Mouse (Mus musculus) liver, adult 10 weeks (tissue): ENCODE measurements around the gene Olfr821. TPM values are rescaled to one million over a fixed set of nuclear protein-coding genes. Genes with fewer than 3 reads are reported as not detected.

Experiments
- polyA plus RNA-seq: library from polyadenylated mRNA; stranded (reverse); fragments of 350-450 nt; fragmentation: Illumina TruSeq; extraction: RNeasy Lipid Tissue Mini Kit (QIAGEN cat#74804); gene quantifications from one replicate; pipeline ENCODE4 v1.2.3, GENCODE M21; 2014; ENCODE audit warnings: low read depth, low replicate concordance

Gene Olfr821
- not detected for polyA plus RNA-seq

DNA sequence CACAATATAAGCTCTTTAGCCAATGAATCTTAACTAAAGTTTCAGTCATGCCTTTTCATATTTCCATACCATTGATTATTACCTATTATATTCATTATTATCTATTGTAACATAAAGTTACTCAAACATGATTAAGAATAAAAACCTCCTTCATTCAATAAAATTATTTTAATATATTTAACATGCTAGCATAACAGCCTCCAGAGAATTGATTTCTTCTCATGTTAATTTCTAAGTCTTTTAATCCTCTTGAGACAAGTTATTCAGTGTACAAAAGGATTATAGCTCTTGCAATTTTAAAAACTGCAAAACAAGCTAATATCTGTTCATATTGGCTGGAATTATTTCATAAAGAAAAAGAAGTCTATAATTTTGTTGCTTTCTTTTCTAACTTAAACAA, at the start of gene Olfr821:
Gene Olfr821 (plus strand): TSS at position 301 of the 400 bp plus-strand sequence.

DNA sequence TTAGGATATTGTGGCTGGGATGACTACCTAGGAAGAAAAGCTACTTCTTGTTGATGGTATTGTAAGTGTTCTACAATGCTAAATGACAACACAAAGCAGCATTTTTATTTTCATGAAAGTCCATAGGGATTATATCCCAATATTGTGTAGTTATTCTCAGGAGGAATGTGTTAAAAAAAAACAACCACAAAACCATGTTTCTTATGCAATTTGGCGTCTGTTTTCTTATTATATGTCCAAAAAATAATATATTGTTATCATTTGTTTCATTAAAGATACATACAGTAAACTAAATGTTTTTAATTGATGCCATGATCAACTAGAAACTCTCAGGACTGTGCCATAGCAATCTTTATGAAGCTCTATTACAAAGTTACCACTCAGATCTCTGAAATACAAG, 45.2 kb upstream of the Olfr821 start, which contains the start of gene Gm10310:
Gene Gm10310 (minus strand): TSS at position 101 of the 400 bp plus-strand sequence.

DNA sequence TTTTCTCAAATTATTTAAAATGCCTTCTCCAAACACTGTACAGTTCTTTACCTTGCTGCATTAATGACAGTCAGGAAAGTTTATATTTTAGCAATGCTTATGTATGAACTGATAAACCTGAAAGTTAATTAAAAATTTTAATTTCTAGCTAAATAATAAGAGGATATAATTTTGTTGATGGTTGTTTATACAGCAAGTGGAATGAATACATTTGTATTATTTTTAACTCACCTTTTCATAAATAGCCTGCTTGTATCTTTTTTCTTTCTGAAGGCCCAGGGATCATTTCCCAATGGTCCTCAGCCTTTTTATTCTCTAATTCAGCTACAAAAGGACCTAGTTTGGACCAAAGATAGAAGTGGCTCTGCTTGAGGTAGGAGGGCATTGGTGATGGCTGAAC, 17.8 kb upstream of the Olfr821 start, which contains the start of gene Olfr820:
Gene Olfr820 (plus strand): TSS at position 301 of the 400 bp plus-strand sequence.

DNA sequence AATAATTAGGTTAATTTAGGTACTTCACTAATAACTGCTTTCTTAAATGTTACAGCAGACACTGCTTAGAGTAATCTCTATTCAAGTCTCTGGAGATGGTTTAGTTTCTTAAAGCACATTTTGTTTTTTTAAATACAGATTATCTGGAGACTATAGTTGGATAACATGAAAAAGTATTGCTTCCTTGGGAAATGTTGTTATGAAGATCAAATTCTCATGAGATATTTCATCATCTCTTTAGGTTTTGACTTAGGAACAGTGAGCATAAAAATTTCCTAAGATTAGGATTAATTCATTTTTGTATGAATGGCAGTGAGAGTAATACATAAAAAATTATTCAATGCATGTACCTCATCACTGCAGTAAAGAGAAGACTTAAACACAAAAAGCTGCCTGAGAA, 40.8 kb downstream of the Olfr821 start, which contains the start of gene Olfr822:
Gene Olfr822 (plus strand): TSS at position 301 of the 400 bp plus-strand sequence.

Other genes with a start within 250 kb of the Olfr821 start
- gene Olfr810, start 235.4 kb upstream of the Olfr821 start, polyA plus RNA-seq = not detected
- not detected for gene Olfr811, start 226.0 kb upstream of the Olfr821 start, polyA plus RNA-seq
- not detected for gene Olfr812, start 184.3 kb upstream of the Olfr821 start, polyA plus RNA-seq
- not detected for gene Olfr813, start 175.0 kb upstream of the Olfr821 start, polyA plus RNA-seq
- gene Olfr814, start 150.5 kb upstream of the Olfr821 start, polyA plus RNA-seq = not detected
- gene Olfr815, start 124.5 kb upstream of the Olfr821 start, polyA plus RNA-seq = not detected
- gene Olfr816, start 114.8 kb upstream of the Olfr821 start, polyA plus RNA-seq = not detected
- gene Olfr818, start 81.2 kb upstream of the Olfr821 start, polyA plus RNA-seq = not detected
- gene Olfr819, start 63.1 kb upstream of the Olfr821 start, polyA plus RNA-seq = not detected
- gene Olfr247, start 54.2 kb upstream of the Olfr821 start, polyA plus RNA-seq = not detected
- gene Gm10310, start 45.3 kb upstream of the Olfr821 start, polyA plus RNA-seq = not detected
- gene Olfr820, start 17.7 kb upstream of the Olfr821 start, polyA plus RNA-seq = not detected
- gene Olfr822, start 40.9 kb downstream of the Olfr821 start, polyA plus RNA-seq = not detected
- gene Olfr823, start 85.0 kb downstream of the Olfr821 start, polyA plus RNA-seq = not detected
- not detected for gene Olfr824, start 99.7 kb downstream of the Olfr821 start, polyA plus RNA-seq
- gene Olfr825, start 136.4 kb downstream of the Olfr821 start, polyA plus RNA-seq = not detected
- not detected for gene Olfr826, start 153.8 kb downstream of the Olfr821 start, polyA plus RNA-seq
- gene Olfr827, start 184.1 kb downstream of the Olfr821 start, polyA plus RNA-seq = not detected
- not detected for gene Neurod4, start 249.9 kb downstream of the Olfr821 start, polyA plus RNA-seq